Mouse (Mus musculus) G1E-ER4 (cell line): Measurements from ENCODE around the gene Srcin1. TPM values are rescaled to one million over a fixed set of nuclear protein-coding genes. Genes with fewer than 3 reads are reported as not detected.

Experiments
- GATA1 ChIP-seq: IDR thresholded peaks from one replicate; pipeline ENCODE4 v1.8.0; 2012; ENCODE audit warnings: low read length, inconsistent platforms
- polyA plus RNA-seq: library from polyadenylated mRNA; stranded (reverse); fragments of >175 nt; gene quantifications from 2 replicates; pipeline ENCODE4 v1.2.3, GENCODE M21; 2012

The Srcin1 gene
- polyA plus RNA-seq, 1 experiment, result 0.18 TPM

GRCm38 (mm10) chr11:97510966-97511660 is 64.9 kb downstream of the Srcin1 start:
- TF ChIP-seq GATA1, result no peak

- no peak for TF ChIP-seq GATA1
These were observed 66.1 kb downstream of the Srcin1 start for GRCm38 (mm10) chr11:97509715-97510485.

GRCm38 (mm10) chr11:97509058-97509457 is 66.9 kb downstream of the Srcin1 start:
- no peak for TF ChIP-seq GATA1

GRCm38 (mm10) chr11:97508198-97508597 is 67.8 kb downstream of the Srcin1 start:
- TF ChIP-seq GATA1, result no peak

- no peak for TF ChIP-seq GATA1
These were observed 69.7 kb downstream of the Srcin1 start for GRCm38 (mm10) chr11:97506331-97506730.

GRCm38 (mm10) chr11:97505784-97506183 is 70.2 kb downstream of the Srcin1 start:
- no peak for TF ChIP-seq GATA1

GRCm38 (mm10) chr11:97502846-97503245 is 73.1 kb downstream of the Srcin1 start:
- TF ChIP-seq GATA1, result no peak

- no peak for TF ChIP-seq GATA1
These were observed 73.6 kb downstream of the Srcin1 start for GRCm38 (mm10) chr11:97502383-97502782.

GRCm38 (mm10) chr11:97500720-97501448 is 75.1 kb downstream of the Srcin1 start:
- TF ChIP-seq GATA1, result no peak

GRCm38 (mm10) chr11:97499865-97500719 is 75.9 kb downstream of the Srcin1 start, which contains the start of gene 4933428G20Rik:
Gene 4933428G20Rik, minus strand, starts transcription at chr11:97500340.
- no peak for TF ChIP-seq GATA1

- TF ChIP-seq GATA1, result no peak
These were observed 78.4 kb downstream of the Srcin1 start for GRCm38 (mm10) chr11:97497543-97497942.

- TF ChIP-seq GATA1, result no peak
These were observed 83.2 kb downstream of the Srcin1 start for GRCm38 (mm10) chr11:97492836-97493235.

- no peak for TF ChIP-seq GATA1
These were observed 84.3 kb downstream of the Srcin1 start for GRCm38 (mm10) chr11:97491640-97492039.

GRCm38 (mm10) chr11:97489589-97490324 is 86.2 kb downstream of the Srcin1 start:
- no peak for TF ChIP-seq GATA1
